Mouse (Mus musculus): ENCODE results near the gene Hspa12a. TPM values are rescaled to one million over a fixed set of nuclear protein-coding genes. Genes with fewer than 3 reads are reported as not detected.

The Hspa12a gene
- total RNA-seq, 1 experiment, result 2.9 TPM

DNA sequence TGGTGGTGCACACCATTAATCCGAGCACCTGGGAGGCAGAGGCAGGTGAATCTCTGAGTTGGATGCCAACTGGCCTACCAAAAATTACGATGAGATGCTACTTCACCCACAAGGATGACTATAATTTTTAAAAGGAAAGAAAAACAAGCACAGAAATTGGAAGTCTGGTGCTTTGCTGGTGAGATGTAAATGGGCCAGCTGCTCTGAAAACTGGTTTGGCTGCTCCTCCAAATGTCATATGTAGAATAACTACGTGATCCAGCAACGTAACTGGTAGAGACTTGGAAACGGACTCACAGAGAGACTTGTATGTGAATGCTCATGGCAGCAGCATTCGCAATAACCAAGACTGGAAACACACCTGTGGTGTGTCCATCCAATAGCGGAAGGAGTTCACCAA lies 113.3 kb downstream of the Hspa12a start:
- TF ChIP-seq ZNF384 (IDR thresholded peaks at IDR 0.05; ENCODE audit: low read depth, low read length) (no peak), HCFC1 (IDR thresholded peaks at IDR 0.05; ENCODE audit: borderline replicate concordance, insufficient read depth, low read length) (no peak), CHD2 (IDR thresholded peaks at IDR 0.05; ENCODE audit: low read depth, low read length) (no peak)

DNA sequence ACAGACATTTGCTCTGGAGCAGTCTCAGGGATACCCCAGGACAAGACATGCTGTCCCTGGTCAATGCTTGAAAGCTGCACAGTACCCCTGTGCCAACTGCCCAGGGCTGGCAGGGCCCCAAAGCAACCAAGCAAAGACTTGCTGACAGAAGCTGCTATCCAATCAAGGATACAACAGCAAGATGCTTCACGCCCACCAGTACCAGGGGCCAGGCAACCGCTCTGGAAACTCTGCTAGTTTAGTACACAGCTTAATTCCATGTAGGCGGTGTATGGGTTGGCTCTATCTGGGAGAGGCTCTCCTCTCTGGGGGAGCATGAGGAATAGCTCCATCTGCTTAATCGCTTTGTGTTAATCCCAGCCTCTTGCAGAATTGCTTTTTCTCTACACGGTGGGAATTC lies 113.9 kb downstream of the Hspa12a start:
- no peak overlapping the region for H3K9ac ChIP-seq (ENCODE audit: insufficient read depth, low read depth, low read length, poor library complexity, severe bottlenecking)
- in situ Hi-C loops (cut with MboI; ENCODE audit: low sequenced_read_pairs in 2 of 2, unreplicated experiment in 2 of 2), result no loop called here
- no peaks in the 10 kb centered on the region for H3K36me3 ChIP-seq (ENCODE audit: control insufficient read depth, insufficient read depth, low read length, poor library complexity, severe bottlenecking)
- H3K4me3 ChIP-seq (ENCODE audit: insufficient read depth in 1 of 2, low read depth in 1 of 2, low read length in 2 of 2, poor library complexity in 1 of 2, severe bottlenecking in 1 of 2), result no peak overlapping the region
- no peak for DNase-seq (ENCODE audit: low read depth, low spot score)
- H3K9me3 ChIP-seq (ENCODE audit: control insufficient read depth, insufficient read depth, low read depth, low read length), result no peaks in the 10 kb centered on the region
- TF ChIP-seq CHD2 (IDR thresholded peaks at IDR 0.05; ENCODE audit: low read depth, low read length) (no peak), HCFC1 (IDR thresholded peaks at IDR 0.05; ENCODE audit: borderline replicate concordance, insufficient read depth, low read length) (no peak), MAFK (IDR thresholded peaks at IDR 0.05; ENCODE audit: insufficient read depth, low read depth, low read length) (no peak), ZNF384 (IDR thresholded peaks at IDR 0.05; ENCODE audit: low read depth, low read length) (no peak)
- H3K27ac ChIP-seq (ENCODE audit: insufficient read depth, low read depth, low read length, poor library complexity, severe bottlenecking), result no peak overlapping the region
- H3K4me1 ChIP-seq (ENCODE audit: control insufficient read depth in 2 of 2, insufficient read depth in 2 of 2, low read length in 2 of 2, poor library complexity in 1 of 2), result no peaks in the 10 kb centered on the region

More for the DNA sequence above, 113.3 kb downstream of the Hspa12a start:
- Histone ChIP-seq H3K9ac (ENCODE audit: insufficient read depth, low read depth, low read length, poor library complexity, severe bottlenecking) (no peak overlapping the region), H3K9me3 (ENCODE audit: control insufficient read depth, insufficient read depth, low read depth, low read length) (no peaks in the 10 kb centered on the region), H3K36me3 (ENCODE audit: control insufficient read depth, insufficient read depth, low read length, poor library complexity, severe bottlenecking) (no peaks in the 10 kb centered on the region), H3K4me1 (ENCODE audit: control insufficient read depth in 2 of 2, insufficient read depth in 2 of 2, low read length in 2 of 2, poor library complexity in 1 of 2) (no peaks in the 10 kb centered on the region), H3K27ac (ENCODE audit: insufficient read depth, low read depth, low read length, poor library complexity, severe bottlenecking) (no peak overlapping the region), H3K4me3 (ENCODE audit: insufficient read depth in 1 of 2, low read depth in 1 of 2, low read length in 2 of 2, poor library complexity in 1 of 2, severe bottlenecking in 1 of 2) (no peak overlapping the region)
- in situ Hi-C loops (cut with MboI; ENCODE audit: low sequenced_read_pairs in 2 of 2, unreplicated experiment in 2 of 2), result no loop called here
- no peak for DNase-seq (ENCODE audit: low read depth, low spot score)

DNA sequence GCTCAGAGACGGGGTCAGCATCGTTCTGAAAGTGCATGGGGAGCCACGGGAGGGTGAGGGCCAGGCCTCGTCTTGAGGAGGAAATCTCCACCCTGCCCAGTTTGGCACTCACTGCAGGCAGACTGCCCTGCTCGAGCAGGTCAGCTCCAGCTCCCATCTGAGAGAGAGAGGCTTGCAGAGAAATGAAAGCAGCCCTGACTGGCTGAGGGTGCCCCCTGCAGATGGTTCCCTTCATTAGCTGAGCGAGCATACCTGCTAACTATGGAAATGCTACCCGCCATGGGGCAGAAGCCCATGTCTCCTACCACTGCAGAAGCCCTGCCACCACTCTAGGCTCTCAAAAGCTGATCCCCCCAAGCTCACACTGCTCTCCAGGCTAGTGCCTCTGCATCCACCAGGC lies 115.8 kb downstream of the Hspa12a start:
- Histone ChIP-seq H3K36me3 (ENCODE audit: control insufficient read depth, insufficient read depth, low read length, poor library complexity, severe bottlenecking) (no peaks in the 10 kb centered on the region), H3K9ac (ENCODE audit: insufficient read depth, low read depth, low read length, poor library complexity, severe bottlenecking) (no peak overlapping the region), H3K4me1 (ENCODE audit: control insufficient read depth in 2 of 2, insufficient read depth in 2 of 2, low read length in 2 of 2, poor library complexity in 1 of 2) (no peaks in the 10 kb centered on the region), H3K9me3 (ENCODE audit: control insufficient read depth, insufficient read depth, low read depth, low read length) (no peaks in the 10 kb centered on the region), H3K4me3 (ENCODE audit: insufficient read depth in 1 of 2, low read depth in 1 of 2, low read length in 2 of 2, poor library complexity in 1 of 2, severe bottlenecking in 1 of 2) (no peak overlapping the region), H3K27ac (ENCODE audit: insufficient read depth, low read depth, low read length, poor library complexity, severe bottlenecking) (no peak overlapping the region)
- TF ChIP-seq CHD2 (IDR thresholded peaks at IDR 0.05; ENCODE audit: low read depth, low read length) (no peak), MAFK (IDR thresholded peaks at IDR 0.05; ENCODE audit: insufficient read depth, low read depth, low read length) (no peak), ZNF384 (IDR thresholded peaks at IDR 0.05; ENCODE audit: low read depth, low read length) (no peak), ZC3H11A (IDR thresholded peaks at IDR 0.05; ENCODE audit: borderline replicate concordance, low read depth, low read length) (no peak), HCFC1 (IDR thresholded peaks at IDR 0.05; ENCODE audit: borderline replicate concordance, insufficient read depth, low read length) (no peak)
- no peak for DNase-seq (ENCODE audit: low read depth, low spot score)
- in situ Hi-C loops (cut with MboI; ENCODE audit: low sequenced_read_pairs in 2 of 2, unreplicated experiment in 2 of 2), result no loop called here

DNA sequence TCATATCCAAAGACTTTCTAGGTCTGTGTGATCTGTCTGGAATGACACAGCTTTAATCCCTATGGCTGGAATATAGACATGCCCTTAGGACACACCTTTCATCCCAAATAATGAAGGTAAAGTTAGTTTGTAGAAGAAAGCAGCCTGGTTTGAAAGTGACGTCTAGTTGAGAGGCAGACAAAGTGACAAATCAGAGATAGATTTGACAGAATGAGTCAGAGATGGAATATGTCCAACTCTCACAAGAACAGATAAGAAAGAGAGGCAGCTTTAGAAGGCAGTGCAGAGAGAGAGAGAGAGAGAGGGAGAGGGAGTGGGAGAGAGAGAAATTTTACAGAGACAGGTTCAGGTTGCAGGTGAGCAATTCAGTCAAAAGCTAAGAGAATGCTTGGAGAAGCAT lies 119.1 kb downstream of the Hspa12a start:
- Histone ChIP-seq H3K27ac (ENCODE audit: insufficient read depth, low read depth, low read length, poor library complexity, severe bottlenecking) (no peak overlapping the region), H3K9ac (ENCODE audit: insufficient read depth, low read depth, low read length, poor library complexity, severe bottlenecking) (no peak overlapping the region), H3K36me3 (ENCODE audit: control insufficient read depth, insufficient read depth, low read length, poor library complexity, severe bottlenecking) (no peaks in the 10 kb centered on the region), H3K4me3 (ENCODE audit: insufficient read depth in 1 of 2, low read depth in 1 of 2, low read length in 2 of 2, poor library complexity in 1 of 2, severe bottlenecking in 1 of 2) (no peak overlapping the region), H3K4me1 (ENCODE audit: control insufficient read depth in 2 of 2, insufficient read depth in 2 of 2, low read length in 2 of 2, poor library complexity in 1 of 2) (no peaks in the 10 kb centered on the region), H3K9me3 (ENCODE audit: control insufficient read depth, insufficient read depth, low read depth, low read length) (no peaks in the 10 kb centered on the region)
- TF ChIP-seq ZC3H11A (IDR thresholded peaks at IDR 0.05; ENCODE audit: borderline replicate concordance, low read depth, low read length), result no peak
- no peak for TF ChIP-seq CHD2 (IDR thresholded peaks at IDR 0.05; ENCODE audit: low read depth, low read length)
- no peak for TF ChIP-seq ZNF384 (IDR thresholded peaks at IDR 0.05; ENCODE audit: low read depth, low read length)
- TF ChIP-seq HCFC1 (IDR thresholded peaks at IDR 0.05; ENCODE audit: borderline replicate concordance, insufficient read depth, low read length), result no peak
- no peak for TF ChIP-seq MAFK (IDR thresholded peaks at IDR 0.05; ENCODE audit: insufficient read depth, low read depth, low read length)
- no peak for DNase-seq (ENCODE audit: low read depth, low spot score)
- in situ Hi-C loops (cut with MboI; ENCODE audit: low sequenced_read_pairs in 2 of 2, unreplicated experiment in 2 of 2), result no loop called here

DNA sequence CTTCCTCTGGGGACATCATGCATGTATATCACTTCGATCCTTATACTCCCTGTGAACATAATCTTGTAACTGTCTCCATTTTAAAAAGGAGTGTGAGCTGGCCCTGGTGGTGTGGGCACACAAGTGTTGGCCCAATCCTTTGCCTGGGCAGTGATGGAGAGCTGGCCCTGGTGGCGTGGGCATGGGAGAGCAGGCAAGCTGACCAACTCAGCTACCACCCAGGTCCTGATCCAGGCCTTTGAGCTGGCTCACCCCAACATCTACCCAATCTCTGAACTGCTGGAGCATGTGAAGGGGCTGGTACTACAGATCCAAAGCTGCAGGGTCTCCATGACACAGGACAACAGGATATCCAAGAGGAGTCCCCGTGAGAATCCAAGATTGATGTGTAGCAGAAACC lies 120.2 kb downstream of the Hspa12a start:
- TF ChIP-seq HCFC1 (IDR thresholded peaks at IDR 0.05; ENCODE audit: borderline replicate concordance, insufficient read depth, low read length), result no peak
- TF ChIP-seq ZNF384 (IDR thresholded peaks at IDR 0.05; ENCODE audit: low read depth, low read length), result no peak
- no peak for TF ChIP-seq CHD2 (IDR thresholded peaks at IDR 0.05; ENCODE audit: low read depth, low read length)
- TF ChIP-seq MAFK (IDR thresholded peaks at IDR 0.05; ENCODE audit: insufficient read depth, low read depth, low read length), result no peak
- no peak for TF ChIP-seq ZC3H11A (IDR thresholded peaks at IDR 0.05; ENCODE audit: borderline replicate concordance, low read depth, low read length)
- DNase-seq (ENCODE audit: low read depth, low spot score), result no peak
- Histone ChIP-seq H3K9me3 (ENCODE audit: control insufficient read depth, insufficient read depth, low read depth, low read length) (no peaks in the 10 kb centered on the region), H3K36me3 (ENCODE audit: control insufficient read depth, insufficient read depth, low read length, poor library complexity, severe bottlenecking) (no peaks in the 10 kb centered on the region), H3K4me1 (ENCODE audit: control insufficient read depth in 2 of 2, insufficient read depth in 2 of 2, low read length in 2 of 2, poor library complexity in 1 of 2) (no peaks in the 10 kb centered on the region), H3K4me3 (ENCODE audit: insufficient read depth in 1 of 2, low read depth in 1 of 2, low read length in 2 of 2, poor library complexity in 1 of 2, severe bottlenecking in 1 of 2) (no peak overlapping the region), H3K9ac (ENCODE audit: insufficient read depth, low read depth, low read length, poor library complexity, severe bottlenecking) (no peak overlapping the region), H3K27ac (ENCODE audit: insufficient read depth, low read depth, low read length, poor library complexity, severe bottlenecking) (no peak overlapping the region)
- in situ Hi-C loops (cut with MboI; ENCODE audit: low sequenced_read_pairs in 2 of 2, unreplicated experiment in 2 of 2), result no loop called here
